In genomic region chr9:110645219-110645618, GRCm38 (mm10) we compare ENCODE assay signal across 11 mouse cellular contexts. TPM values are rescaled to one million over a fixed set of nuclear protein-coding genes. Genes with fewer than 3 reads are reported as not detected.
A peak's percentile ranks its signal among the peaks of the same experiment; 100 is the strongest.
DNase-seq lines count a peak whose midpoint lies in the region; ATAC-seq lines count a peak whose summit lies in the region.
"Had no signal": no experiment of that assay in that cellular context is flagged by ENCODE, and none has a peak within 500 bp of the region (broad histone marks: within the 10 kb centered on the region; RNA-seq: fewer than 3 reads in every experiment).

No protein-coding gene starts in this region.

- H3K4me1 ChIP-seq in liver, embryonic 16.5 days (ENCODE audit: control insufficient read depth, low read depth, low read length) = peaks cover 3% of the 10 kb centered on the region

- H3K9me3 ChIP-seq in liver, embryonic 16.5 days (replicated peaks; ENCODE audit: control insufficient read depth, low read length) = no peaks in the 10 kb centered on the region
- H3K9me3 ChIP-seq: kidney, embryonic 15.5 days; midbrain, embryonic 13.5 days had no signal

- H3K36me3 ChIP-seq in liver, embryonic 16.5 days (ENCODE audit: control insufficient read depth, insufficient read depth) = no peaks in the 10 kb centered on the region
- H3K36me3 ChIP-seq: kidney, embryonic 15.5 days; midbrain, embryonic 13.5 days had no signal

- H3K27ac ChIP-seq in liver, embryonic 16.5 days (ENCODE audit: low read length) = no peak overlapping the region; the same call in 1 of the 2 replicates
- H3K27ac ChIP-seq: kidney, embryonic 15.5 days; midbrain, embryonic 13.5 days had no signal

- H3K4me2 ChIP-seq in liver, embryonic 16.5 days (ENCODE audit: low read depth, low read length) = peak overlapping the region; percentile 39
- H3K4me2 ChIP-seq: kidney, embryonic 15.5 days; midbrain, embryonic 13.5 days had no signal

- H3K9ac ChIP-seq in liver, embryonic 16.5 days (ENCODE audit: low read depth, low read length) = no peak overlapping the region
- H3K9ac ChIP-seq: kidney, embryonic 15.5 days; midbrain, embryonic 13.5 days had no signal

- peak overlapping the region; percentile 23; the same call in 1 of the 2 replicates for H3K4me3 ChIP-seq in liver, embryonic 16.5 days (ENCODE audit: low read depth, low read length)
- H3K4me3 ChIP-seq: kidney, embryonic 15.5 days; midbrain, embryonic 13.5 days had no signal

- WGBS in liver, embryonic 16.5 days (ENCODE audit: insufficient replicate concordance) = 22% methylated on average over 9 of the region's 9 CpGs

- no peaks in the 10 kb centered on the region for H3K27me3 ChIP-seq in liver, embryonic 16.5 days (ENCODE audit: control insufficient read depth, insufficient read depth, low read depth, low read length)
- H3K27me3 ChIP-seq: kidney, embryonic 15.5 days; midbrain, embryonic 13.5 days; Patski had no signal

- peak; percentile 88 for DNase-seq in CD4-positive, CD25-positive, alpha-beta regulatory T cell, adult 2 months (ENCODE audit: low read depth, low spot score)
- peak; percentile 67 to 70 for DNase-seq in spleen, adult 18-20 months
- DNase-seq in frontal cortex, postnatal 36 days (ENCODE audit: low spot score in 2 of 2) = no peak
- DNase-seq in ovary, postnatal 14 days (ENCODE audit: low spot score) = no peak
- DNase-seq in c-Kit-positive CD71-positive TER-119-positive erythroid progenitor cells, embryonic 14.5 days (ENCODE audit: low spot score) = no peak
- no peak for DNase-seq in ovary, adult 18-20 months (ENCODE audit: low spot score)

- ATAC-seq in activated CD4-positive, CD25-positive, alpha-beta regulatory T cell, adult 4 months = peak; percentile 89
- no peak for ATAC-seq in liver, embryonic 16.5 days (ENCODE audit: low read depth)
- ATAC-seq: midbrain, embryonic 13.5 days; Patski had no signal

RNA-seq across cellular contexts. Expression of gene Nbeal2, which starts 8.7 kb away (rescaled TPM):
- 10 to 100 TPM; 26.4 to 33.4 TPM for polyA plus RNA-seq in activated CD4-positive, CD25-positive, alpha-beta regulatory T cell, adult 4 months (2017; shearing (Covaris generic))
- polyA plus RNA-seq in liver, embryonic 16.5 days (2015; fragmentation: Nextera tagmentation; extraction: Ambion mirVana) = 1.7 and 2.8 TPM in 2 replicates

RNA-seq across cellular contexts. Expression of gene Ccdc12, which starts 11.1 kb away (rescaled TPM):
- 100 to 1,000 TPM; 224 to 285 TPM for polyA plus RNA-seq in activated CD4-positive, CD25-positive, alpha-beta regulatory T cell, adult 4 months (2017; shearing (Covaris generic))
- 59.5 and 60.5 TPM in 2 replicates for polyA plus RNA-seq in liver, embryonic 16.5 days (2015; fragmentation: Nextera tagmentation; extraction: Ambion mirVana)

RNA-seq across cellular contexts. Expression of gene Nradd, which starts 21.0 kb away (rescaled TPM):
- 1 to 10 TPM; 2.4 to 3.4 TPM for polyA plus RNA-seq in activated CD4-positive, CD25-positive, alpha-beta regulatory T cell, adult 4 months (2017; shearing (Covaris generic))
- polyA plus RNA-seq in liver, embryonic 16.5 days (2015; fragmentation: Nextera tagmentation; extraction: Ambion mirVana) = 1.4 and 1.9 TPM in 2 replicates

Comparison
In these comparisons a context has a peak if more than half of its experiments do, and no peak if none do; other contexts are left out.
1. DNase-seq: peak in CD4-positive, CD25-positive, alpha-beta regulatory T cell, adult 2 months (single experiment) and spleen, adult 18-20 months (2 of 2); none in frontal cortex, postnatal 36 days (0 of 2), ovary, postnatal 14 days (single experiment), c-Kit-positive CD71-positive TER-119-positive erythroid progenitor cells, embryonic 14.5 days (single experiment) and ovary, adult 18-20 months (single experiment).